Mouse (Mus musculus): Measurements from ENCODE around the gene Trmt1. TPM values are rescaled to one million over a fixed set of nuclear protein-coding genes. Genes with fewer than 3 reads are reported as not detected.

The Trmt1 gene
- 10 to 100 TPM; 48.9 to 77.3 TPM for polyA plus RNA-seq (2017; shearing (Covaris generic))

GRCm38 (mm10) chr8:84686191-84687002, at the start of gene Trmt1:
Gene Trmt1, plus strand, starts transcription at chr8:84686307.

GRCm38 (mm10) chr8:84662581-84663065, 23.5 kb upstream of the Trmt1 start, which contains the start of gene Ier2:
Gene Ier2, minus strand, starts transcription at chr8:84662852.

DNA sequence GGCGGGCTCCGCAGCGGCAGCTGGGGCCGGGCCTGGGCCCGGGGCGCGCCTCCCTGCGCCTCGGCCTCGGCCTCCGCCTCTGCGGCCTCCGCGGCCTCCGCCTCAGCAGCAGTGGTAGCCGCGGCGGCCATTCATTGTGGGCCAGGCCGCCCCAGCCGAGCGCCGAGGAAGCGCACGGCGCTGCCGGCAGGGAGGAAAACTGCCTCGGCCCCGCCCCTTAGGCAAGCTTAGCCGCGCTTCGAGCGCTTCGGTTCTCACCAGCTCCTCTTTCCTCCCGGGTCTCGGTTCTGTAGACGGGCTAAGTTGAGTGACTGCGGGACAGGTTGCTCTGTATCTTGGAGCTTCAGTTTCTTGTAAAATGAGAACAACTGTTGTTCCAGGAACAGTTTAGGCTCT, 1.6 kb downstream of the Trmt1 start, which contains the start of gene Nacc1:
TSS of gene Nacc1 (minus strand) at position 158 of the 396 bp plus-strand sequence.

DNA sequence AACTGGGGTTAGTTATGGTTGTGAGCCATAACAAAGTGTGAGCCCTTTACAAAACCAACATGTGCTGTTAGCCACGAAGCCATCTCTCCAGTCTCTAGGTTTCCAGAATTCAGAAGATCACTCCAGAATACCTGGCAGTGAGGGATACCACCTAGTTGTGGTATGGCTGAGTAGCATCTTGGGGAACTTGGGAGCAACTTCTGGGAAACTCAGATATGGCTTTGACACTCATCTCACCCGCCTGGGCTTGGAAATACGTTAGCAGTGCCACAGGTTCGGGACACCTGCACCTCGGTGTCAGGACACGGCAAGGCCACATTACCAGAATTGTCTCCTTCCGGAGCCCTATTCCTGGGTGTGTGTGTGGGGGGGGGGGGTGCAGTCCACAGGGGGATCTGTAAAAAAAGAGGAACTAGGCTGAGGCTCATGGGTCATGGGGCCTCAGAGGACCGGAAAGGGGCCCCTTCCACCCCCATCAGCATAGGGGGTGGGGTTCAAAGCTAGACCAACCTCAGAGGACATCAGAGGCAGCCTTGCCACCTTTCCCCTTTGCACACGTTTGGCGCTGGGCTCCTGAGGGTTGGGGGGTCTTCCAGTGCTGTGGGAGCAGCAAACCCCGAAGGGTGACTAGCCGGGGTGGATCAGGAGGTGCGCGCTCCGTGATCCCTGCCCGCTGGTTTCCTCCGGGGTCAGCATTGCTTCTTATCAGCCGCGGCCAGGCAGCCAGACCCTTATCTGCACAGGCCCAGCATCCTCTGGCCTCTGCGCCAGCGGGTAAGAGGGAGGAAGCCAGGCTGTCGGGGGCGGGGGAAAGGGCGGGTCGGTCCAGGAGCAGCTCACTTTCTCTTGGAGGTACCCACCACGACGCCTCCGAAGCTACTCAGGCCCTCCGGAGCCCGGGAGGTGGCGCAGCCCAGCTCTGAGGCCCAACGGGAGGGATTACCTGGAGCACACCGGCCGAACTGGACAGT, 15.1 kb downstream of the Trmt1 start, which contains the start of gene Lyl1:
TSS of gene Lyl1 (plus strand) at position 517 of the 971 bp plus-strand sequence.

GRCm38 (mm10) chr8:84722850-84723570, 36.9 kb downstream of the Trmt1 start, which contains the start of gene G430095P16Rik:
Gene G430095P16Rik, plus strand, starts transcription at chr8:84723007.

Other genes with a start within 250 kb of the Trmt1 start
- gene Ier2, start 23.5 kb upstream of the Trmt1 start, polyA plus RNA-seq (2017; shearing (Covaris generic)): 100 to 1,000 TPM; 229 to 407 TPM
- 10 to 100 TPM; 14.8 to 15.3 TPM for gene Nacc1, start 1.6 kb downstream of the Trmt1 start, polyA plus RNA-seq (2017; shearing (Covaris generic))
- under 1 TPM; 0.20 to 0.56 TPM for gene Lyl1, start 15.2 kb downstream of the Trmt1 start, polyA plus RNA-seq (2017; shearing (Covaris generic))
- 10 to 100 TPM; 15.8 to 26.4 TPM for gene G430095P16Rik, start 36.7 kb downstream of the Trmt1 start, polyA plus RNA-seq (2017; shearing (Covaris generic))
- gene Nfix, start 114.0 kb downstream of the Trmt1 start, polyA plus RNA-seq (2017; shearing (Covaris generic)): 1 to 10 TPM; 5.7 to 9.1 TPM
- 1 to 10 TPM; 6.6 to 7.9 TPM for gene Dand5, start 136.5 kb downstream of the Trmt1 start, polyA plus RNA-seq (2017; shearing (Covaris generic))
- gene Gadd45gip1, start 145.2 kb downstream of the Trmt1 start, polyA plus RNA-seq (2017; shearing (Covaris generic)): 10 to 100 TPM; 27.3 to 37.8 TPM
- gene Rad23a, start 154.4 kb downstream of the Trmt1 start, polyA plus RNA-seq (2017; shearing (Covaris generic)): 100 to 1,000 TPM; 152 to 202 TPM
- 100 to 1,000 TPM; 454 to 486 TPM for gene Calr, start 160.6 kb downstream of the Trmt1 start, polyA plus RNA-seq (2017; shearing (Covaris generic))
- 100 to 1,000 TPM in 1 of 2 experiments, 10 to 100 TPM in 1; 87.0 to 103 TPM for gene Farsa, start 170.7 kb downstream of the Trmt1 start, polyA plus RNA-seq (2017; shearing (Covaris generic))
- gene Syce2, start 185.8 kb downstream of the Trmt1 start, polyA plus RNA-seq (2017; shearing (Covaris generic)): 1 to 10 TPM; 3.8 to 4.9 TPM
- gene Gcdh, start 207.6 kb downstream of the Trmt1 start, polyA plus RNA-seq (2017; shearing (Covaris generic)): 10 to 100 TPM; 34.2 to 47.8 TPM
- gene Klf1, start 215.6 kb downstream of the Trmt1 start, polyA plus RNA-seq (2017; shearing (Covaris generic)): under 1 TPM in 1 of 2 experiments, not detected in 1; 0.43 TPM
- 10 to 100 TPM; 12.8 to 18.4 TPM for gene Dnase2a, start 222.3 kb downstream of the Trmt1 start, polyA plus RNA-seq (2017; shearing (Covaris generic))